Mouse (Mus musculus) myocyte (in vitro differentiated cells): ENCODE measurements around the gene Lpar3.

Experiments
- CEBPB ChIP-seq: IDR thresholded peaks from 2 replicates; pipeline ENCODE4 v1.6.1; 2011; ENCODE audit warnings: mild to moderate bottlenecking, moderate library complexity; ENCODE audit not compliant: poor library complexity, insufficient read depth, severe bottlenecking
- MAX ChIP-seq: IDR thresholded peaks from one replicate; pipeline ENCODE4 v1.6.1; 2011; ENCODE audit warnings: low read depth, mild to moderate bottlenecking, control low read depth
- MYOG ChIP-seq, 3 experiments: IDR thresholded peaks; one replicate each; pipeline ENCODE4 v1.6.1; 2011; ENCODE audit warnings: control low read depth in 2 of 3, low read depth in 2 of 3, mild to moderate bottlenecking in 2 of 3; ENCODE audit not compliant: insufficient read length in 2 of 3, control insufficient read depth in 1 of 3, insufficient read depth in 1 of 3
- POLR2A ChIP-seq: IDR thresholded peaks from one replicate; pipeline ENCODE4 v1.6.1; 2011; ENCODE audit warnings: low read depth, mild to moderate bottlenecking, control low read depth, moderate library complexity; ENCODE audit not compliant: insufficient read length
- POLR2AphosphoS2 ChIP-seq: IDR thresholded peaks from one replicate; pipeline ENCODE4 v1.6.1; 2011; ENCODE audit warnings: low read depth, control low read depth; ENCODE audit not compliant: insufficient read length
- TCF12 ChIP-seq: IDR thresholded peaks from one replicate; pipeline ENCODE4 v1.6.1; 2011; ENCODE audit warnings: mild to moderate bottlenecking, control low read depth; ENCODE audit not compliant: poor library complexity, insufficient read depth, severe bottlenecking
- TCF3 ChIP-seq: IDR thresholded peaks from one replicate; pipeline ENCODE4 v1.6.1; 2011; ENCODE audit warnings: low read depth, control low read depth; ENCODE audit not compliant: insufficient read length
- USF1 ChIP-seq: IDR thresholded peaks from one replicate; pipeline ENCODE4 v1.6.1; 2011; ENCODE audit warnings: low read depth, mild to moderate bottlenecking, control low read depth, moderate library complexity

GRCm38 (mm10) chr3:146224271-146224670 is 3.5 kb downstream of the Lpar3 start:
- no peak for TF ChIP-seq POLR2AphosphoS2
- no peak for TF ChIP-seq USF1
- no peak for TF ChIP-seq TCF12
- no peak for TF ChIP-seq POLR2A
- TF ChIP-seq CEBPB = no peak
- TF ChIP-seq MYOG (IDR thresholded peaks at IDR 0.05; ENCODE audit: control insufficient read depth in 1 of 3, insufficient read depth in 1 of 3, insufficient read length in 2 of 3, low read depth in 2 of 3) = no peak
- no peak for TF ChIP-seq MAX
- TF ChIP-seq TCF3 = no peak
